In the genomic region with DNA sequence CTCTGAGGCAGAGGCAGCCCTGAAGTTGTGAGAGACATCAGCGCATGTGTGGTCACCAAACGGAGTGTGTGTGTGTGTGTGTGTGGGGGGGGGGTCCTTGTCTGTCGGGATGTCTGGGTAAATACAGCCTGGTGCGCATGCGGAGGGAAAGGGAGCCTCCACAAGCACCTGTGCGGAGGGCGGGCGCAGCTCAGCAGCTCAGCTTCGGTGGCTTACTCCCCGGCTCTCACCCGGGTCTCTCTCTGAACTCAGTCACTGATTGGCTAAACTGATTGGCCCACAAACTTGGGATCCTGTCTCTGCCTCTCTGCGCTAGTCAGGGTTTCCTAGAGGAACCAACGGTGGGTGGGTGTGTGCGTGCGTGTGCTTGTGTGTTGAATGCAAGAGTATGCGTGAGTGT, we compare ENCODE assay signal across 12 mouse cellular contexts. TPM values are rescaled to one million over a fixed set of nuclear protein-coding genes. Genes with fewer than 3 reads are reported as not detected.
DNase-seq lines count a peak whose midpoint lies in the region; ATAC-seq and TF ChIP-seq lines count a peak whose summit lies in the region.
"Had no signal": no experiment of that assay in that cellular context is flagged by ENCODE, and none has a peak within 500 bp of the region (broad histone marks: within the 10 kb centered on the region; RNA-seq: fewer than 3 reads in every experiment).

No protein-coding gene starts in this region.

- H3K9me3 ChIP-seq in intestine, embryonic 14.5 days (ENCODE audit: control insufficient read depth, low read length) = no peaks in the 10 kb centered on the region
- no peaks in the 10 kb centered on the region for H3K9me3 ChIP-seq in intestine, embryonic 15.5 days
- H3K9me3 ChIP-seq in hindbrain, postnatal 0 days (ENCODE audit: low read length) = no peaks in the 10 kb centered on the region
- H3K9me3 ChIP-seq: limb, embryonic 10.5 days; lung, embryonic 15.5 days had no signal

- H3K9ac ChIP-seq in intestine, embryonic 14.5 days (ENCODE audit: low read length) = no peak overlapping the region
- no peak overlapping the region for H3K9ac ChIP-seq in intestine, embryonic 15.5 days
- no peak overlapping the region for H3K9ac ChIP-seq in hindbrain, postnatal 0 days (replicated peaks; ENCODE audit: low read length)
- H3K9ac ChIP-seq: lung, embryonic 15.5 days had no signal

- H3K4me2 ChIP-seq in intestine, embryonic 14.5 days (ENCODE audit: low read length) = 0 out of 2 replicates have a peak overlapping the region, but pooled peaks have one; percentile 8
- no peak overlapping the region for H3K4me2 ChIP-seq in intestine, embryonic 15.5 days (replicated peaks)
- H3K4me2 ChIP-seq in hindbrain, postnatal 0 days (ENCODE audit: low read depth, low read length) = peak overlapping the region; percentile 19; the same call in 1 of the 2 replicates
- H3K4me2 ChIP-seq: lung, embryonic 15.5 days had no signal

- no peaks in the 10 kb centered on the region for H3K36me3 ChIP-seq in intestine, embryonic 14.5 days (ENCODE audit: control insufficient read depth, insufficient read depth, low read length)
- H3K36me3 ChIP-seq in intestine, embryonic 15.5 days = no peaks in the 10 kb centered on the region
- H3K36me3 ChIP-seq in testis, adult 2 months (ENCODE audit: control insufficient read depth, insufficient read depth, low read length) = no peaks in the 10 kb centered on the region
- no peaks in the 10 kb centered on the region for H3K36me3 ChIP-seq in hindbrain, postnatal 0 days (ENCODE audit: insufficient read depth, low read length)
- H3K36me3 ChIP-seq: limb, embryonic 10.5 days; lung, embryonic 15.5 days had no signal

- H3K27me3 ChIP-seq in intestine, embryonic 14.5 days (replicated peaks; ENCODE audit: control insufficient read depth, insufficient read depth, low read length) = peaks cover 24% of the 10 kb centered on the region
- H3K27me3 ChIP-seq in intestine, embryonic 15.5 days (replicated peaks) = peaks cover 19% of the 10 kb centered on the region; the same call in 1 of the 2 replicates
- no peaks in the 10 kb centered on the region for H3K27me3 ChIP-seq in testis, adult 2 months (ENCODE audit: control insufficient read depth, insufficient read depth, low read length)
- H3K27me3 ChIP-seq in hindbrain, postnatal 0 days (ENCODE audit: insufficient read depth, low read length) = peaks cover 19% of the 10 kb centered on the region

- DNase-seq in intestine, embryonic 14.5 days (ENCODE audit: low spot score) = no peak
- DNase-seq in testis, postnatal 10 days (ENCODE audit: low spot score) = no peak
- no peak for DNase-seq in hindbrain, postnatal 0 days (ENCODE audit: low spot score)
- no peak for DNase-seq in layer of hippocampus, postnatal 25 days (ENCODE audit: extremely low spot score in 1 of 2, low spot score in 1 of 2)
- DNase-seq in urinary bladder, postnatal 14 days (ENCODE audit: low spot score) = no peak

- TF ChIP-seq POLR2A in testis, adult 2 months (IDR thresholded peaks at IDR 0.05; ENCODE audit: control insufficient read depth, low read depth, low read length) = no peak

- no peaks in the 10 kb centered on the region for H3K4me1 ChIP-seq in intestine, embryonic 14.5 days (replicated peaks; ENCODE audit: control insufficient read depth, insufficient read depth, low read length)
- peaks cover 11% of the 10 kb centered on the region; the same call in 1 of the 2 replicates for H3K4me1 ChIP-seq in intestine, embryonic 15.5 days (replicated peaks)
- peaks cover 10% of the 10 kb centered on the region for H3K4me1 ChIP-seq in testis, adult 2 months (ENCODE audit: control insufficient read depth, insufficient read depth, low read length)
- H3K4me1 ChIP-seq in hindbrain, postnatal 0 days (ENCODE audit: insufficient read depth, low read length) = no peaks in the 10 kb centered on the region

- no peak for ATAC-seq in intestine, embryonic 14.5 days (replicated peaks; ENCODE audit: low FRiP score, low TSS enrichment, low read depth)
- ATAC-seq in intestine, embryonic 15.5 days = no peak
- peak; percentile 56; the same call in 1 of the 2 replicates for ATAC-seq in hindbrain, postnatal 0 days

- no peak for TF ChIP-seq CTCF in testis, adult 2 months (IDR thresholded peaks at IDR 0.05; ENCODE audit: control insufficient read depth, insufficient read depth, insufficient replicate concordance, low read depth, low read length)
- TF ChIP-seq CTCF in hindbrain, postnatal 0 days (IDR thresholded peaks at IDR 0.05; ENCODE audit: low read depth) = no peak

- H3K4me3 ChIP-seq in intestine, embryonic 14.5 days (ENCODE audit: low read depth, low read length) = no peak overlapping the region
- no peak overlapping the region for H3K4me3 ChIP-seq in intestine, embryonic 15.5 days (replicated peaks)
- H3K4me3 ChIP-seq in testis, adult 2 months (ENCODE audit: control insufficient read depth, low read depth, low read length) = peak overlapping the region; percentile 28
- peak overlapping the region; percentile 7; the same call in 1 of the 2 replicates for H3K4me3 ChIP-seq in hindbrain, postnatal 0 days (ENCODE audit: low read length)
- H3K4me3 ChIP-seq: limb, embryonic 10.5 days; lung, embryonic 15.5 days had no signal

- H3K27ac ChIP-seq in intestine, embryonic 14.5 days (ENCODE audit: low read depth) = no peak overlapping the region
- H3K27ac ChIP-seq in intestine, embryonic 15.5 days = no peak overlapping the region
- H3K27ac ChIP-seq in testis, adult 2 months (ENCODE audit: control insufficient read depth, insufficient read depth, low read depth, low read length) = no peak overlapping the region
- no peak overlapping the region for H3K27ac ChIP-seq in hindbrain, postnatal 0 days
- H3K27ac ChIP-seq: limb, embryonic 10.5 days; lung, embryonic 15.5 days had no signal

- WGBS in intestine, embryonic 14.5 days = 22% methylated on average over 16 of the region's 16 CpGs
- 18% methylated on average over 16 of the region's 16 CpGs for WGBS in intestine, embryonic 15.5 days
- WGBS in hindbrain, postnatal 0 days = 21% methylated on average over 16 of the region's 16 CpGs

RNA-seq across cellular contexts. Expression of gene Tulp1, which starts 9.5 kb away (rescaled TPM):
- polyA plus RNA-seq in intestine, embryonic 14.5 days (2014; fragmentation: Nextera tagmentation; extraction: Ambion mirVana) = 3.7 and 4.0 TPM in 2 replicates
- 3.6 and 4.1 TPM in 2 replicates for polyA plus RNA-seq in intestine, embryonic 15.5 days (2015; fragmentation: Nextera tagmentation; extraction: Ambion mirVana)
- polyA plus RNA-seq in testis, adult 2 months (2012; rRNA removed) = 0.12 and 0.36 TPM in 2 replicates
- 1.4 TPM in 1 of 2 replicates, not detected in the other for total RNA-seq in hindbrain, postnatal 0 days (2014; rRNA removed)
- 1.8 and 2.0 TPM in 2 replicates for polyA plus RNA-seq in hindbrain, postnatal 0 days (2015; fragmentation: Nextera tagmentation; extraction: Ambion mirVana)
- not detected for total RNA-seq in layer of hippocampus, postnatal 25 days (2021)
- total RNA-seq: common myeloid progenitor, adult 5-6 weeks; gastrocnemius, adult 8-10 months; neutrophil, adult 5-6 weeks had no signal

RNA-seq across cellular contexts. Expression of gene Tead3, which starts 23.9 kb away (rescaled TPM):
- 12.0 and 13.3 TPM in 2 replicates for polyA plus RNA-seq in intestine, embryonic 14.5 days (2014; fragmentation: Nextera tagmentation; extraction: Ambion mirVana)
- 8.9 and 10.0 TPM in 2 replicates for polyA plus RNA-seq in intestine, embryonic 15.5 days (2015; fragmentation: Nextera tagmentation; extraction: Ambion mirVana)
- polyA plus RNA-seq in testis, adult 2 months (2012; rRNA removed) = 3.2 and 4.3 TPM in 2 replicates
- total RNA-seq in hindbrain, postnatal 0 days (2014; rRNA removed) = 6.5 and 9.4 TPM in 2 replicates
- 1.3 and 1.7 TPM in 2 replicates for polyA plus RNA-seq in hindbrain, postnatal 0 days (2015; fragmentation: Nextera tagmentation; extraction: Ambion mirVana)
- 1 to 10 TPM; 2.2 to 4.0 TPM for total RNA-seq in layer of hippocampus, postnatal 25 days (2021)
- total RNA-seq: common myeloid progenitor, adult 5-6 weeks; neutrophil, adult 5-6 weeks had no signal

RNA-seq across cellular contexts. Expression of gene Rpl10a, which starts 46.2 kb away (rescaled TPM):
- 909 and 955 TPM in 2 replicates for polyA plus RNA-seq in intestine, embryonic 14.5 days (2014; fragmentation: Nextera tagmentation; extraction: Ambion mirVana)
- polyA plus RNA-seq in intestine, embryonic 15.5 days (2015; fragmentation: Nextera tagmentation; extraction: Ambion mirVana) = 639 and 690 TPM in 2 replicates
- 444 and 603 TPM in 2 replicates for polyA plus RNA-seq in testis, adult 2 months (2012; rRNA removed)
- 699 and 1,071 TPM in 2 replicates for total RNA-seq in hindbrain, postnatal 0 days (2014; rRNA removed)
- polyA plus RNA-seq in hindbrain, postnatal 0 days (2015; fragmentation: Nextera tagmentation; extraction: Ambion mirVana) = 337 and 355 TPM in 2 replicates
- total RNA-seq in layer of hippocampus, postnatal 25 days (2021) = 100 to 1,000 TPM; 353 to 376 TPM

Comparison
In these comparisons a context has a peak if more than half of its experiments do, and no peak if none do; other contexts are left out.
1. H3K4me3 ChIP-seq: peak in testis, adult 2 months (single experiment) and hindbrain, postnatal 0 days (single experiment); none in intestine, embryonic 14.5 days (single experiment) and intestine, embryonic 15.5 days (single experiment).